Mouse (Mus musculus) layer of hippocampus, adult 8-10 months (tissue): ENCODE measurements around the gene Ccl7. TPM values are rescaled to one million over a fixed set of nuclear protein-coding genes. Genes with fewer than 3 reads are reported as not detected.

Source experiments
- DNase-seq, 2 experiments: peaks; one replicate each; pipeline ENCODE4 v3.0.0; 2022; ENCODE audit warnings: low spot score in 2 of 2
- total RNA-seq, 4 experiments: library from RNA; stranded (reverse); gene quantifications; 2 replicates each; pipeline ENCODE4 v1.2.4; 2022

The Ccl7 gene
- total RNA-seq, 4 experiments from 2014 or later, result not detected

- DNase-seq, result no peak
These were observed 11.1 kb upstream of the Ccl7 start for GRCm38 (mm10) chr11:82034446-82034845.

GRCm38 (mm10) chr11:82035356-82035755 is 10.2 kb upstream of the Ccl7 start, which contains the start of gene Ccl2:
Ccl2 (plus strand) TSS chr11:82035571.
- DNase-seq, result peak; percentile 41 to 50

GRCm38 (mm10) chr11:82035857-82036256 is 9.7 kb upstream of the Ccl7 start:
- DNase-seq, result no peak

- DNase-seq, result no peak
These were observed 7.0 kb upstream of the Ccl7 start, which contains the start of gene Gm17268 for GRCm38 (mm10) chr11:82038535-82038934. Gm17268 (minus strand) TSS chr11:82038562.

- no peak for DNase-seq
These were observed 6.3 kb upstream of the Ccl7 start for GRCm38 (mm10) chr11:82039132-82039660.

GRCm38 (mm10) chr11:82041671-82042080 is 3.8 kb upstream of the Ccl7 start:
- no peak for DNase-seq

GRCm38 (mm10) chr11:82047746-82048415 is 2.4 kb downstream of the Ccl7 start:
- DNase-seq, result no peak

- no peak for DNase-seq
These were observed 8.3 kb downstream of the Ccl7 start for GRCm38 (mm10) chr11:82053849-82054248.

- peak in 1 of 2 experiments; percentile 19 for DNase-seq
These were observed 12.1 kb downstream of the Ccl7 start, which contains the start of gene Ccl11 for GRCm38 (mm10) chr11:82057646-82058045. Ccl11 (plus strand) TSS chr11:82057823.

- no peak for DNase-seq
These were observed 16.7 kb downstream of the Ccl7 start for GRCm38 (mm10) chr11:82062226-82062625.

- DNase-seq, result no peak
These were observed 17.9 kb downstream of the Ccl7 start for GRCm38 (mm10) chr11:82063454-82063853.

GRCm38 (mm10) chr11:82066953-82067571 is 21.6 kb downstream of the Ccl7 start:
- DNase-seq, result no peak

- no peak for DNase-seq
These were observed 25.6 kb downstream of the Ccl7 start for GRCm38 (mm10) chr11:82071076-82071475.

GRCm38 (mm10) chr11:82072374-82072773 is 26.9 kb downstream of the Ccl7 start:
- no peak for DNase-seq

GRCm38 (mm10) chr11:82072984-82073383 is 27.5 kb downstream of the Ccl7 start:
- no peak for DNase-seq

- no peak for DNase-seq
These were observed 28.2 kb downstream of the Ccl7 start for GRCm38 (mm10) chr11:82073686-82074085.

GRCm38 (mm10) chr11:82077031-82077430 is 31.5 kb downstream of the Ccl7 start:
- DNase-seq, result no peak

GRCm38 (mm10) chr11:82078136-82078730 is 32.7 kb downstream of the Ccl7 start:
- DNase-seq, result no peak

- no peak for DNase-seq
These were observed 35.4 kb downstream of the Ccl7 start for GRCm38 (mm10) chr11:82080865-82081264.

- DNase-seq, result no peak
These were observed 38.8 kb downstream of the Ccl7 start for GRCm38 (mm10) chr11:82084360-82084759.
